In genomic region chr4:45409270-45409669, GRCm38 (mm10) we compare ENCODE assay signal across 8 mouse cellular contexts. TPM values are rescaled to one million over a fixed set of nuclear protein-coding genes. Genes with fewer than 3 reads are reported as not detected.
A peak's percentile ranks its signal among the peaks of the same experiment; 100 is the strongest.
DNase-seq lines count a peak whose midpoint lies in the region; ATAC-seq and TF ChIP-seq lines count a peak whose summit lies in the region.

No protein-coding gene starts in this region.

- H3K4me3 ChIP-seq in lung, embryonic 16.5 days (ENCODE audit: low read length) = peak overlapping the region; percentile 77
- peak overlapping the region; percentile 72 for H3K4me3 ChIP-seq in olfactory bulb, adult 2 months (ENCODE audit: insufficient read depth, low read depth, low read length)

- intact Hi-C loops in heart, postnatal 10 days (cut with DNase I) = no loop called here

- H3K9ac ChIP-seq in lung, embryonic 16.5 days (ENCODE audit: low read length) = peak overlapping the region; percentile 95

- H3K27ac ChIP-seq in lung, embryonic 16.5 days (ENCODE audit: low read length) = peak overlapping the region; percentile 95
- H3K27ac ChIP-seq in olfactory bulb, adult 2 months (ENCODE audit: insufficient read depth, low read depth, low read length) = peak overlapping the region; percentile 77

- H3K9me3 ChIP-seq in lung, embryonic 16.5 days (ENCODE audit: control insufficient read depth, low read length) = no peaks in the 10 kb centered on the region

- H3K36me3 ChIP-seq in lung, embryonic 16.5 days (ENCODE audit: control insufficient read depth, insufficient read depth, low read length) = no peaks in the 10 kb centered on the region; the same call in 1 of the 2 replicates

- no peaks in the 10 kb centered on the region for H3K27me3 ChIP-seq in lung, embryonic 16.5 days (ENCODE audit: control insufficient read depth, insufficient read depth, low read depth, low read length)

- peak; percentile 52 for ATAC-seq in lung, embryonic 16.5 days (ENCODE audit: low read depth)

- TF ChIP-seq CTCF in olfactory bulb, adult 2 months (IDR thresholded peaks at IDR 0.05; ENCODE audit: insufficient read depth, low read depth, low read length) = no peak

- peaks cover 13% of the 10 kb centered on the region for H3K4me1 ChIP-seq in lung, embryonic 16.5 days (replicated peaks; ENCODE audit: control insufficient read depth, insufficient read depth, low read length)
- H3K4me1 ChIP-seq in olfactory bulb, adult 2 months (ENCODE audit: control insufficient read depth, insufficient read depth, low read length) = peaks cover 9% of the 10 kb centered on the region

- DNase-seq in ES-CJ7 (ENCODE audit: low read depth, low spot score) = peak; percentile 88
- DNase-seq in c-Kit-negative CD71-positive TER-119-positive erythroid progenitor cells, embryonic 14.5 days (ENCODE audit: low read depth, low spot score) = peak; percentile 90
- peak; percentile 69 for DNase-seq in fibroblast of lung, adult 2 months (ENCODE audit: low read depth)
- DNase-seq in heart, postnatal 10 days = peak; percentile 80
- DNase-seq in kidney, postnatal 4 days = peak; percentile 90 to 92
- DNase-seq in thymus, postnatal 4 days = peak; percentile 87

- under 1% methylated on average over 10 of the region's 10 CpGs for WGBS in lung, embryonic 16.5 days
- 4% methylated on average over 10 of the region's 10 CpGs for WGBS in olfactory bulb, adult 2 months

- TF ChIP-seq POLR2A in olfactory bulb, adult 2 months (IDR thresholded peaks at IDR 0.05; ENCODE audit: insufficient read depth, low read depth, low read length) = no peak

- peak overlapping the region; percentile 78 for H3K4me2 ChIP-seq in lung, embryonic 16.5 days (ENCODE audit: low read depth, low read length)

RNA-seq across cellular contexts. Expression of gene Slc25a51, which starts 0.7 kb away (rescaled TPM):
- 100 to 1,000 TPM; 132 to 179 TPM for total RNA-seq in heart, postnatal 10 days (2021)
- polyA plus RNA-seq in lung, embryonic 16.5 days (2015; fragmentation: Nextera tagmentation; extraction: Ambion mirVana) = 69.4 and 75.7 TPM in 2 replicates
- 138 TPM in 1 of 2 replicates, not detected in the other for polyA plus RNA-seq in olfactory bulb, adult 2 months (2012; ENCODE audit: insufficient read depth, insufficient read length, low replicate concordance, missing spikeins)

Comparison
In these comparisons a context has a peak if more than half of its experiments do, and no peak if none do; other contexts are left out.
1. Peak in every context shown above with its lines: DNase-seq, ATAC-seq, H3K4me3 ChIP-seq and H3K27ac ChIP-seq.